Mouse (Mus musculus) heart, postnatal 0 days (tissue): ENCODE measurements at regions not wholly inside any gene's neighbourhood (a gene's known extent, or its start where the extent isn't known, plus 50 kb on each side); places are given as distances from the start of the nearest gene placed in this dataset.

ENCODE experiments used
- CTCF ChIP-seq: IDR thresholded peaks from 2 replicates; pipeline ENCODE4 v1.5.1; 2016; ENCODE audit warnings: antibody characterized with exemption, control low read depth, low read depth
- EP300 ChIP-seq: IDR thresholded peaks from 2 replicates; pipeline ENCODE4 v1.6.1; 2016; ENCODE audit warnings: antibody characterized with exemption, low read depth

DNA sequence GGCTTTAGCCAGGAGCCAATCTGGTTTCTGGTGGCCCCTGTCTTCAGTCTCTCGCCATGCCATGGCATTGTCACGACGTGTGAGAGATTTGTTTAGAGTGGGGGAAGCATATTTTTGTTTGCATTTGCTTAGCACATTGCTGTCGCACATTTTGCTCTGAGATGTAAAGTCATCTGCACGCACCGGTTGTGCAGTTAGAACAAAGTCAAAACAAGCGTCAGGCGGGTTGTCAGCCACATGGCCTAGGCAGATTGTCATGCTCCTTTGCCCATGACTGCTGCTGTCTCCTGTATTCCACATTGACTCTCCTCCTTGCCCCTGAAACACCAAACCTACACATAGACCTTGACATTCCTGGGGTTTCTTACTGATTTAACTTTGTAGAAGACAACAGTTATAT lies 383.6 kb downstream of the Sorl1 start:
- TF ChIP-seq CTCF (no peak), EP300 (no peak)
